Mouse (Mus musculus): ENCODE results near the gene Tnpo2.

Tnpo2 gene

GRCm38 (mm10) chr8:85036718-85037365 is at the start of gene Tnpo2:
Tnpo2 (plus strand) TSS chr8:85036915.
- peak; percentile 100 for DNase-seq (ENCODE audit: low read depth, low spot score)

GRCm38 (mm10) chr8:84987388-84987787 is 49.3 kb upstream of the Tnpo2 start:
- DNase-seq (ENCODE audit: low read depth, low spot score), result no peak

- peak; percentile 42 for DNase-seq (ENCODE audit: low read depth, low spot score)
These were observed 48.8 kb upstream of the Tnpo2 start for GRCm38 (mm10) chr8:84987903-84988302.

- peak; percentile 73 for DNase-seq (ENCODE audit: low read depth, low spot score)
These were observed 47.4 kb upstream of the Tnpo2 start for GRCm38 (mm10) chr8:84989311-84989731.

GRCm38 (mm10) chr8:84989810-84990209 is 46.9 kb upstream of the Tnpo2 start:
- peak; percentile 98 for DNase-seq (ENCODE audit: low read depth, low spot score)

- DNase-seq (ENCODE audit: low read depth, low spot score), result peak; percentile 100
These were observed 46.4 kb upstream of the Tnpo2 start, which contains the start of gene Hook2 for GRCm38 (mm10) chr8:84990349-84990748. Hook2 (plus strand) TSS chr8:84990603.

GRCm38 (mm10) chr8:84990836-84991235 is 45.9 kb upstream of the Tnpo2 start:
- DNase-seq (ENCODE audit: low read depth, low spot score), result no peak

- DNase-seq (ENCODE audit: low read depth, low spot score), result no peak
These were observed 42.3 kb upstream of the Tnpo2 start for GRCm38 (mm10) chr8:84994375-84994774.

- DNase-seq (ENCODE audit: low read depth, low spot score), result no peak
These were observed 41.0 kb upstream of the Tnpo2 start for GRCm38 (mm10) chr8:84995680-84996079.

- DNase-seq (ENCODE audit: low read depth, low spot score), result no peak
These were observed 39.7 kb upstream of the Tnpo2 start for GRCm38 (mm10) chr8:84996978-84997377.

GRCm38 (mm10) chr8:84997649-84998295 is 38.9 kb upstream of the Tnpo2 start:
- DNase-seq (ENCODE audit: low read depth, low spot score), result peak; percentile 94

GRCm38 (mm10) chr8:85007686-85008085 is 29.0 kb upstream of the Tnpo2 start:
- no peak for DNase-seq (ENCODE audit: low read depth, low spot score)

- no peak for DNase-seq (ENCODE audit: low read depth, low spot score)
These were observed 25.5 kb upstream of the Tnpo2 start for GRCm38 (mm10) chr8:85011242-85011641.

- DNase-seq (ENCODE audit: low read depth, low spot score), result no peak
These were observed 23.4 kb upstream of the Tnpo2 start for GRCm38 (mm10) chr8:85013230-85013840.

GRCm38 (mm10) chr8:85014431-85014830 is 22.3 kb upstream of the Tnpo2 start, which contains the start of gene Best2:
Best2 (minus strand) TSS chr8:85014531.
- DNase-seq (ENCODE audit: low read depth, low spot score), result no peak

- no peak for DNase-seq (ENCODE audit: low read depth, low spot score)
These were observed 20.0 kb upstream of the Tnpo2 start for GRCm38 (mm10) chr8:85016724-85017123.

- no peak for DNase-seq (ENCODE audit: low read depth, low spot score)
These were observed 19.5 kb upstream of the Tnpo2 start for GRCm38 (mm10) chr8:85017209-85017608.

GRCm38 (mm10) chr8:85021514-85022055 is 15.1 kb upstream of the Tnpo2 start:
- DNase-seq (ENCODE audit: low read depth, low spot score), result no peak

- no peak for DNase-seq (ENCODE audit: low read depth, low spot score)
These were observed 12.9 kb upstream of the Tnpo2 start for GRCm38 (mm10) chr8:85023846-85024245.

- peak; percentile 99 for DNase-seq (ENCODE audit: low read depth, low spot score)
These were observed 11.4 kb upstream of the Tnpo2 start, which contains the start of gene Asna1 for GRCm38 (mm10) chr8:85025098-85025932. Asna1 (minus strand) TSS chr8:85025281.
